Mouse (Mus musculus) embryonic fibroblast, embryonic 13.5 days (primary cell): ENCODE measurements at regions not wholly inside any gene's neighbourhood (a gene's known extent, or its start where the extent isn't known, plus 50 kb on each side); places are given as distances from the start of the nearest gene placed in this dataset.
A peak's percentile ranks its signal among the peaks of the same experiment; 100 is the strongest.

Experiments used
- H3K27ac ChIP-seq: 2 replicates; pipeline ENCODE4 v1.5.1; 2012; ENCODE audit warnings: low read length, control low read depth, inconsistent platforms; ENCODE audit not compliant: insufficient read depth
- H3K4me1 ChIP-seq: 2 replicates; pipeline ENCODE4 v1.6.1; 2011; ENCODE audit warnings: low read length; ENCODE audit not compliant: control insufficient read depth, insufficient read depth
- H3K4me3 ChIP-seq: 2 replicates; pipeline ENCODE4 v1.5.1; 2011; ENCODE audit warnings: mild to moderate bottlenecking, control low read depth, low read length; ENCODE audit not compliant: insufficient read depth
- CTCF ChIP-seq: IDR thresholded peaks from 2 replicates; pipeline ENCODE4 v1.5.1; 2011; ENCODE audit warnings: mild to moderate bottlenecking, control low read depth, low read length, moderate library complexity, borderline replicate concordance; ENCODE audit not compliant: insufficient read depth
- POLR2A ChIP-seq: IDR thresholded peaks from 2 replicates; pipeline ENCODE4 v1.6.1; 2011; ENCODE audit warnings: low read depth, mild to moderate bottlenecking, control low read depth, low read length, moderate library complexity

GRCm38 (mm10) chr8:23314275-23315123 lies 903.3 kb downstream of the Mrps31 start:
- Histone ChIP-seq H3K27ac (peak overlapping the region; percentile 87), H3K4me3 (no peak overlapping the region), H3K4me1 (no peaks in the 10 kb centered on the region)
- no peak for TF ChIP-seq POLR2A
- no peak for TF ChIP-seq CTCF

DNA sequence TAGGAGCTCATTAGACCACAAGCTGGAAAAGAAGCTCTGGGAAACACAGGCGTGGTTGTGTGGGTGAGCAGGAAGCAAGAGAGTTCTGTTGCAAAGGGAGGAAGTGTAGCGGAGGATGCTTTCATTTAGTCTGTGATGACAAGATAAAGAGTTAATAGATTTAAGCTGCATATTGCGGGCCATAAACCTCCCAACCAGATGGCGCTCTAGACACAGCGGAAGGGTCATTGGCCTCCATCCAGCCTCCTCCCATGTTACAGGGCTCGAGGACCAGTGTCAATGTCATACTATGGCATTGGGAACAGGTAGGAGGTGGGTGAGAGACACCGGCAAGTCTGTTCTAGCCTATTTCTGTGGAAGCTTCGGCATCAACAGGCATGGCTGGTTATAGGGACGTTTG lies 908.4 kb downstream of the Mrps31 start:
- H3K4me3 ChIP-seq: no peak overlapping the region
- TF ChIP-seq POLR2A (no peak), CTCF (peak; percentile 14; the same call in 1 of the 2 replicates)
- H3K4me1 ChIP-seq: no peaks in the 10 kb centered on the region
- no peak overlapping the region for H3K27ac ChIP-seq

DNA sequence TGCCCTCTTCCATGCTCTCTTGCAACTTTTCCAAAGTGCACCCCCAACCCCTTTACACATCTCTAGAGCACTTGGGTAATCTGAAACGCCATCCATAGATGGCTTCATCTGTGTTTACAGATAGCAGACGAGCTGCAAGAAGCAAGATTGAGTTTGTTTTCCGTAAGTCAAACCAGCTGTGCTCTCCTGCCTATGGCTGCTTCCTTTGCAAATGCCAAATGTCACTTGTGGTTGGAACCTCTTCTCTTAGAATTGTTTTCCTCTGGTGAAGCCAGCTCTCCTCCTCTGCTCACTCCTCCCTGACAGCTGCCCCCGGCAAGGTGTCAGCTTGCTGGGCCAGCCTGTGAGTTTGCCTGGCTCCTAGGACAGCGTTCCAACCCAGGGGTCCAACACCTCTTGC lies 910.0 kb downstream of the Mrps31 start:
- no peak overlapping the region for H3K4me3 ChIP-seq
- no peaks in the 10 kb centered on the region for H3K4me1 ChIP-seq
- no peak for TF ChIP-seq POLR2A
- no peak for TF ChIP-seq CTCF
- peak overlapping the region; percentile 68 for H3K27ac ChIP-seq

DNA sequence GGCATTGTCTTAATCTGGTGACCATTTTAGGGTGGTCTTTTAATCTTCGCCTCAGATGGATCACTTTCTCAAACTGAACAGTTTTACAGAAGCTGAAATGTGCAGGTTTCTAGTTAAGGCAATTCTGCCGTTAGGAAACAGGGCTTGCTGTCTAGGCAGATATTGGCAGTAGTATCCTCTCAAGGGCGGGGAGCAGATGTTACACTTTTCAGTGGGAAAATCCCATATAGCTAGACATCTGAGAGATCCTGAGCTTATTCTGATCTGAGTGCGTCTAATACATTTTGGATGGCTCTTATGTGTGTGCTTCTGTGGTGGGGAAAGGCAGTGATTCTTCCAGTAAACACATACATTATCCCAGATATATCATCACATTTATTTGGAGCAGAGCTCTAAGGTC lies 916.1 kb downstream of the Mrps31 start:
- no peaks in the 10 kb centered on the region for H3K4me1 ChIP-seq
- TF ChIP-seq CTCF: no peak
- TF ChIP-seq POLR2A: no peak
- H3K4me3 ChIP-seq: no peak overlapping the region

GRCm38 (mm10) chr8:23344161-23344560 lies 933.0 kb downstream of the Mrps31 start:
- Histone ChIP-seq H3K4me1 (no peaks in the 10 kb centered on the region), H3K4me3 (no peak overlapping the region), H3K27ac (no peak overlapping the region)
- TF ChIP-seq POLR2A (no peak), CTCF (no peak)

More for the DNA sequence above, 916.1 kb downstream of the Mrps31 start:
- H3K27ac ChIP-seq: no peak overlapping the region

DNA sequence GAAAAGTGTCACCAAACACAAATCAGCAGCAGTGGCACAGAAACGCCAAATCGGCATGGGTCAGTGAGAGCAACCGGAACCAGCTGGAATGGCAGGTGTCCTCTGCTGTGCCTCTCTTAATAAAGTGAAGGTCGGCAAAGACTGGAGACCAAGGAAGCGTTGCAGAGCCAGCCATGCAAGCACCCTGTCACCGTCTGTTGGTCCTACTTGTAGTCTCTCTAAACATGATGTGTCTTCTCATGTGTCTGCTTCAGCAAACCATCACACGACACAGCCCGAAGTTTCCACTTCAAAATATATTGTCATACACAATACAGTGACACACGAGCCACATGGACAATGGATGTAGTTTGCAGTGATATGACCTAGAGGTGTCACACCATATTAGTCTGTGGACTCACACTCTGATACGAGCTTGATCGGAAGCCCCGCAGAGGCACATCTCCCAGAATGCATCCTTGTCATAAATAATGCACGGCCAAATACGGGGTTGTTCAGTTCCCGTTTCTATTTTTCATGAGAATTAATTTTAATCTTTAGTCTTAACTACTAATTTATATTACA lies 940.3 kb downstream of the Mrps31 start:
- no peaks in the 10 kb centered on the region for H3K4me1 ChIP-seq
- H3K4me3 ChIP-seq: no peak overlapping the region
- TF ChIP-seq CTCF (no peak), POLR2A (no peak)
- H3K27ac ChIP-seq: no peak overlapping the region

GRCm38 (mm10) chr8:23352259-23353106 lies 941.3 kb downstream of the Mrps31 start:
- no peak overlapping the region for H3K27ac ChIP-seq
- H3K4me1 ChIP-seq: no peaks in the 10 kb centered on the region
- TF ChIP-seq CTCF (no peak), POLR2A (no peak)
- no peak overlapping the region for H3K4me3 ChIP-seq

GRCm38 (mm10) chr8:23360061-23360622 lies 949.0 kb downstream of the Mrps31 start:
- Histone ChIP-seq H3K4me3 (no peak overlapping the region), H3K27ac (no peak overlapping the region)
- TF ChIP-seq CTCF: no peak

GRCm38 (mm10) chr8:23360850-23361274 lies 949.7 kb downstream of the Mrps31 start:
- TF ChIP-seq CTCF (no peak), POLR2A (no peak)

More at GRCm38 (mm10) chr8:23360061-23360622, 949.0 kb downstream of the Mrps31 start:
- H3K4me1 ChIP-seq: no peaks in the 10 kb centered on the region

More at GRCm38 (mm10) chr8:23360850-23361274, 949.7 kb downstream of the Mrps31 start:
- H3K4me3 ChIP-seq: no peak overlapping the region
- H3K27ac ChIP-seq: no peak overlapping the region
- H3K4me1 ChIP-seq: no peaks in the 10 kb centered on the region
